Mouse (Mus musculus): ENCODE data around the gene Map2k1. TPM values are rescaled to one million over a fixed set of nuclear protein-coding genes. Genes with fewer than 3 reads are reported as not detected.

Map2k1 gene
- polyA plus RNA-seq, 1 experiment from 2014 or later: 82.1 TPM

DNA sequence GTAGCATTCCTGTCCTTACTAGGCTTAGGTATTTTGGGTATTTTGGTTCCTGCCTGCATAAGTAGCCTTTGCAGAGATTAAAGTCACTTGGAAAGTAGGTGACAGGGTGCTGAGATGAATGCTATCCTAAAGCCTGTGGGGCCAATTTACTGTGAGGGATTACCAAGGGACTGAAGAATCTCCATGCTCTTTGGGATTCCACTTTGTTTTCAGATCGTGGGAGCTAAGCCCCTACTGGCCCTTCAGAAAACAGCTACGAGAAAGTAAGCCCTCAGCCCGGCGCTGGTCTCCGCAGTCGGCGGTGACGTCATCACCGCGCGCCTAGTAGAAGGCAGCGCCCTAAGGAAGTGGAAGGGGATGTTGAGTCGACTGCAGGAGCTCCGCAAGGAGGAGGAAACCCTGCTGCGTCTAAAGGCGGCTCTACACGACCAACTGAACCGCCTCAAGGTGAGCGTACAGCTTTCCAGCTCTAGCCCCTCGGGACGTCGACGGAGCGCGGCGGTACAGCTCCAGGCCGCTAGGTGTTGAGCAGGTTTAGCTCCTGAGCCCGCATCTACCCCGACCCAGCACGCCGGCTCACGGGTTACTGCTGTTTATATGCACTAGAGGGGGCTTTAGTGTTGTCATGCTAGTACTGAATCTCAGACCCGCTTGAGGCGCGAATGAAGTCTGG lies 74.3 kb downstream of the Map2k1 start, which contains the start of gene Snapc5:
TSS of gene Snapc5 (plus strand) at position 301 of the 673 bp plus-strand sequence.
- under 1% methylated on average over 35 of the region's 35 CpGs for WGBS
- no peaks in the 10 kb centered on the region for H3K9me3 ChIP-seq (ENCODE audit: control insufficient read depth)
- peak within 1 kb of the TSS; percentile 87 for H3K27ac ChIP-seq (ENCODE audit: low read depth, low read length)
- H3K27me3 ChIP-seq (replicated peaks; ENCODE audit: control insufficient read depth, insufficient read depth, low read length): no peaks in the 10 kb centered on the region
- peak; percentile 75 for TF ChIP-seq CTCF (IDR thresholded peaks at IDR 0.05; ENCODE audit: low read depth)
- ATAC-seq: peak; percentile 94
- peak within 1 kb of the TSS; percentile 70 for H3K4me3 ChIP-seq (ENCODE audit: low read depth, low read length)
- peak within 1 kb of the TSS; percentile 71 for H3K4me2 ChIP-seq (replicated peaks; ENCODE audit: low read depth)
- peaks cover 52% of the 10 kb centered on the region for H3K36me3 ChIP-seq (ENCODE audit: control insufficient read depth, insufficient read depth)
- peak within 1 kb of the TSS; percentile 67 for H3K9ac ChIP-seq (ENCODE audit: low read depth, low read length)
- peaks cover 4% of the 10 kb centered on the region; the same call in 1 of the 2 replicates for H3K4me1 ChIP-seq (replicated peaks; ENCODE audit: control insufficient read depth, insufficient read depth, low read length)

DNA sequence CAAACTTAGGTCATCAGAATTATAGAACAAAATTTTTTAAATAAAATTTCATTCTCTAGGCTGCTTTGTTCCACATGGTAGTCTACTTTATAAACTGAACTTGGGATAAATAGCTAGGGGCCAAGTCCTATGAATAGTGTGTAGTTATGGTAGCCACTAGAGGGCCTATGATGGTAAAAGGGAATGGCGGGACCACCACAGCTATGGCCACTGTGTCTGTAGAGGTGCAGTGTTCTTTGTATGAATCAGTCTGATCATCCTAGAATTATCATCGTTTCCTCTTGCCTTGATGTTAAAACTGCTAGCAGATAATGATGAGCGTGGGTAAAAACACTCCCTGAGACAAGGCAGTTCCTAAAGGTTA lies 74.8 kb downstream of the Map2k1 start:
- Histone ChIP-seq H3K27ac (ENCODE audit: low read depth, low read length) (peak overlapping the region; percentile 87), H3K4me1 (replicated peaks; ENCODE audit: control insufficient read depth, insufficient read depth, low read length) (peaks cover 4% of the 10 kb centered on the region; the same call in 1 of the 2 replicates), H3K4me3 (ENCODE audit: low read depth, low read length) (peak overlapping the region; percentile 70), H3K9ac (ENCODE audit: low read depth, low read length) (peak overlapping the region; percentile 67), H3K9me3 (ENCODE audit: control insufficient read depth) (no peaks in the 10 kb centered on the region), H3K36me3 (ENCODE audit: control insufficient read depth, insufficient read depth) (peaks cover 52% of the 10 kb centered on the region), H3K27me3 (replicated peaks; ENCODE audit: control insufficient read depth, insufficient read depth, low read length) (no peaks in the 10 kb centered on the region), H3K4me2 (replicated peaks; ENCODE audit: low read depth) (peak overlapping the region; percentile 71)
- TF ChIP-seq CTCF (IDR thresholded peaks at IDR 0.05; ENCODE audit: low read depth): peak; percentile 62
- ATAC-seq: peak; percentile 40
- WGBS: 38% methylated on average over 3 of the region's 3 CpGs

DNA sequence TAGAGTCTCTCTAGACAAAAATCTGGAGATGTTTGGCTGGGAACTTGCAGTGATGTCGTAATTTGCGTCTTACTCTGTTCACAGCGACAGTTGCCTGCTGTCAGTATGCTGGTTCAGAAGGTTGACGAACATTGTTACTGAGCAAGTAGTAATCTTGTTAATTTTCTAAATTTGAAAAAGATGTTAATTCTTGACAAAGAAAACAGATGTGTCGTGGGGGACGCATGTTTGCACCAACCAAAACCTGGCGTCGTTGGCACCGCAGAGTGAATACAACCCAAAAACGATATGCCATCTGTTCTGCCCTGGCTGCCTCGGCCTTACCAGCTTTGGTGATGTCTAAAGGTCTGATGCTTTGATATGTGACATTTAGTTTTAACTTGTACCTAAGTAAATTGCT lies 78.1 kb downstream of the Map2k1 start:
- H3K4me2 ChIP-seq (replicated peaks; ENCODE audit: low read depth): no peak overlapping the region; the same call in 1 of the 2 replicates
- TF ChIP-seq CTCF (IDR thresholded peaks at IDR 0.05; ENCODE audit: low read depth): no peak
- 81% methylated on average over 11 of the region's 11 CpGs for WGBS
- no peak overlapping the region for H3K4me3 ChIP-seq (ENCODE audit: low read depth, low read length)
- H3K36me3 ChIP-seq (ENCODE audit: control insufficient read depth, insufficient read depth): peaks cover 34% of the 10 kb centered on the region
- 0 out of 2 replicates have a peak overlapping the region, but pooled peaks have one; percentile 7 for H3K27ac ChIP-seq (ENCODE audit: low read depth, low read length)
- H3K4me1 ChIP-seq (replicated peaks; ENCODE audit: control insufficient read depth, insufficient read depth, low read length): peaks cover 4% of the 10 kb centered on the region; the same call in 1 of the 2 replicates
- H3K27me3 ChIP-seq (replicated peaks; ENCODE audit: control insufficient read depth, insufficient read depth, low read length): no peaks in the 10 kb centered on the region
- ATAC-seq: no peak
- H3K9ac ChIP-seq (ENCODE audit: low read depth, low read length): no peak overlapping the region
- H3K9me3 ChIP-seq (ENCODE audit: control insufficient read depth): no peaks in the 10 kb centered on the region

DNA sequence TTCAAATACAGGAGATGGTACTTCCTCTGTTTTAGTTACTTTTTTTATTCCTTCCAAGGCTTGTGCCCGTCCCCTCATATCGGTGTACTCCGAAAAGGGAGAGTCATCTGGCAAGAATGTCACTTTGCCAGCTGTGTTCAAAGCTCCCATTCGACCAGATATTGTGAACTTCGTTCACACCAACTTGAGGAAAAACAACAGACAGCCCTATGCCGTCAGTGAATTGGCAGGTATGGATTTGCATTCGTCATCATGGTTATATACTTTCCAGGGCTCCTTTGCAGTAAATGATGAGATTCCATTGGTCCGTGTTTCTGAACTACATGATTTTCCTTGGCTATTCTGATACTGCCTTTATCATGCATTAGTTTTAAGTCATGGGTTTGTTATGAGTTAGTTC lies 78.7 kb downstream of the Map2k1 start:
- Histone ChIP-seq H3K27ac (ENCODE audit: low read depth, low read length) (0 out of 2 replicates have a peak overlapping the region, but pooled peaks have one; percentile 7), H3K9me3 (ENCODE audit: control insufficient read depth) (no peaks in the 10 kb centered on the region), H3K4me2 (replicated peaks; ENCODE audit: low read depth) (peak overlapping the region; percentile 76), H3K9ac (ENCODE audit: low read depth, low read length) (no peak overlapping the region), H3K4me1 (replicated peaks; ENCODE audit: control insufficient read depth, insufficient read depth, low read length) (no peaks in the 10 kb centered on the region; the same call in 1 of the 2 replicates), H3K27me3 (replicated peaks; ENCODE audit: control insufficient read depth, insufficient read depth, low read length) (no peaks in the 10 kb centered on the region), H3K36me3 (ENCODE audit: control insufficient read depth, insufficient read depth) (peaks cover 34% of the 10 kb centered on the region), H3K4me3 (ENCODE audit: low read depth, low read length) (no peak overlapping the region)
- WGBS: 34% methylated on average over 8 of the region's 8 CpGs
- no peak for TF ChIP-seq CTCF (IDR thresholded peaks at IDR 0.05; ENCODE audit: low read depth)
- ATAC-seq: no peak

DNA sequence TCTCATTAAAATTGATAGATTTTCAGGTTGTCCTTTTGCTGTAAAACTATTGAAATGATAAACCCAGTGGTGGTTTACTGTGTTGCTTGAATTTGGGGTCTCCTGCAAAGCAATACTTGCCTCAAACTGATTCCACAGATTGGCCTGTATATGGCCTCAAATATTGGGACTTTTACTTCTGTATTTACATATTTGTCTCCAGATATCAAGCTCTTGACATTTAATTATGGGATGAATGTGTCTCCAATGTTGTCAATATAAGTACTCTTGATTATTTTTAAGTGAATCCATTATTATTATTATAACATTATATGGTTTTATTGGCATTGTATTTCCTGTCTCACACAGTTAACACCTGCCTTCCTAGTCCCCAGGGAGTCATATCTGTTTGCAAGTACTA lies 79.1 kb downstream of the Map2k1 start:
- no peaks in the 10 kb centered on the region; the same call in 1 of the 2 replicates for H3K4me1 ChIP-seq (replicated peaks; ENCODE audit: control insufficient read depth, insufficient read depth, low read length)
- no peak overlapping the region for H3K27ac ChIP-seq (ENCODE audit: low read depth, low read length)
- peaks cover 34% of the 10 kb centered on the region for H3K36me3 ChIP-seq (ENCODE audit: control insufficient read depth, insufficient read depth)
- peak overlapping the region; percentile 76 for H3K4me2 ChIP-seq (replicated peaks; ENCODE audit: low read depth)
- H3K27me3 ChIP-seq (replicated peaks; ENCODE audit: control insufficient read depth, insufficient read depth, low read length): no peaks in the 10 kb centered on the region
- H3K9ac ChIP-seq (ENCODE audit: low read depth, low read length): peak overlapping the region; percentile 93; the same call in 1 of the 2 replicates
- ATAC-seq: no peak
- TF ChIP-seq CTCF (IDR thresholded peaks at IDR 0.05; ENCODE audit: low read depth): no peak
- H3K4me3 ChIP-seq (ENCODE audit: low read depth, low read length): peak overlapping the region; percentile 98
- no peaks in the 10 kb centered on the region for H3K9me3 ChIP-seq (ENCODE audit: control insufficient read depth)

DNA sequence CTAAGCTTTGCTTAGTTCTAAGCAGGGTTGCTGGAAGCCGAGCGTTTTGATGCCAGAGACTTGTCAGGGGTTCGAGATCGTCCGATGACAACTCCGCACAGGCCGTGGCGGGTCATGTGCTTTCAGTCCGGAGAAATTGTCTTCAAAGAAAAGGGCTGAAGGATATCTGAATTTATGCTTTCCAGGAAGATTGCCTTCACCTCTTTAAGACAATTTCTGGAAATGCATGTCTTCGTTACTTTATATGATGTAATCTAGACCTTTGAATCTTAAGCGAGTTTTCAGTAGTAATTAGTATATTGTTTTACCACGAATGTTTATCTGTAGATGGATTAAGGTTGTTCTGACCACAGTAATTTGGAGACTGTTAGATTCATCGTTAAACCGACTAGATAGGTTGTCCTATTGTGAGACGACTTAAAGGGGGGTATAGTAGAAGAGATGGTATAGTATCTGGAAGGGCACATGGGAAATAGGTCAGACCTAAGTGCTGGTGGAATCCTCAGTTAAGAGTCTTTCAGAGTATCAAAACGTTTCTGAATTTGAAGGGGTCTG lies 79.7 kb downstream of the Map2k1 start:
- Histone ChIP-seq H3K36me3 (ENCODE audit: control insufficient read depth, insufficient read depth) (peaks cover 34% of the 10 kb centered on the region), H3K4me2 (replicated peaks; ENCODE audit: low read depth) (peak overlapping the region; percentile 76), H3K27ac (ENCODE audit: low read depth, low read length) (peak overlapping the region; percentile 57; the same call in 1 of the 2 replicates), H3K4me3 (ENCODE audit: low read depth, low read length) (peak overlapping the region; percentile 98), H3K9me3 (ENCODE audit: control insufficient read depth) (no peaks in the 10 kb centered on the region), H3K9ac (ENCODE audit: low read depth, low read length) (peak overlapping the region; percentile 93), H3K4me1 (replicated peaks; ENCODE audit: control insufficient read depth, insufficient read depth, low read length) (no peaks in the 10 kb centered on the region; the same call in 1 of the 2 replicates), H3K27me3 (replicated peaks; ENCODE audit: control insufficient read depth, insufficient read depth, low read length) (no peaks in the 10 kb centered on the region)
- no peak for TF ChIP-seq CTCF (IDR thresholded peaks at IDR 0.05; ENCODE audit: low read depth)
- whole genome bisulfite sequencing: under 1% methylated on average over 16 of the region's 16 CpGs
- ATAC-seq: no peak

Measured in intestine, postnatal 0 days (tissue).